Mouse (Mus musculus) forebrain, embryonic 14.5 days (tissue): Measurements from ENCODE around the gene Rabgap1l. TPM values are rescaled to one million over a fixed set of nuclear protein-coding genes. Genes with fewer than 3 reads are reported as not detected.

Experiments
- ATAC-seq: fragments of 200-750 bp; cut with Nextera tagmentation; 2 replicates; pipeline ENCODE4 v1.8.0; 2017; ENCODE audit warnings: mild to moderate bottlenecking, moderate library complexity
- DNase-seq: peaks from one replicate; pipeline ENCODE4 v3.0.0-alpha.2; 2015; ENCODE audit warnings: low spot score
- H3K27ac ChIP-seq: fragments of 300-500 bp; sonication (generic); 2 replicates; pipeline ENCODE4 v1.5.1; 2014; ENCODE audit warnings: low read depth, mild to moderate bottlenecking, control low read depth, low read length, moderate library complexity
- H3K27me3 ChIP-seq: fragments of 300-500 bp; sonication (generic); replicated peaks from 2 replicates; pipeline ENCODE4 v1.6.1; 2014; ENCODE audit warnings: low read length, control low read depth, mixed read lengths; ENCODE audit not compliant: control insufficient read depth, insufficient read depth
- H3K36me3 ChIP-seq: fragments of 300-500 bp; sonication (generic); 2 replicates; pipeline ENCODE4 v1.6.1; 2014; ENCODE audit warnings: low read length, control low read depth; ENCODE audit not compliant: control insufficient read depth, insufficient read depth
- H3K4me1 ChIP-seq: fragments of 300-500 bp; sonication (generic); 2 replicates; pipeline ENCODE4 v1.6.1; 2014; ENCODE audit warnings: antibody characterized with exemption, low read length, control low read depth; ENCODE audit not compliant: control insufficient read depth, insufficient read depth
- H3K4me2 ChIP-seq: fragments of 300-500 bp; sonication (generic); 2 replicates; pipeline ENCODE4 v1.6.1; 2014; ENCODE audit warnings: mild to moderate bottlenecking, control low read depth, low read length
- H3K4me3 ChIP-seq: fragments of 300-500 bp; sonication (generic); 2 replicates; pipeline ENCODE4 v1.5.1; 2014; ENCODE audit warnings: low read depth, low read length, control low read depth
- H3K9ac ChIP-seq: fragments of 300-500 bp; sonication (generic); 2 replicates; pipeline ENCODE4 v1.6.1; 2014; ENCODE audit warnings: mild to moderate bottlenecking, low read length, control low read depth, moderate library complexity
- H3K9me3 ChIP-seq: fragments of 300-500 bp; sonication (generic); replicated peaks from 2 replicates; pipeline ENCODE4 v1.6.1; 2016; ENCODE audit warnings: low read length, control low read depth, mixed read lengths; ENCODE audit not compliant: control insufficient read depth
- WGBS: fragments of 180-500 bp; shearing (Covaris S2); extraction: QIAGEN DNeasy Blood & Tissue Kit; methylation state at CpG from one replicate; pipeline ENCODE4 v1.1.7; 2014; 5-methylcytosine and 5-hydroxymethylcytosine counted together
- polyA plus RNA-seq: library from polyadenylated mRNA; unstranded; fragments of >200 nt; fragmentation: Nextera tagmentation; extraction: Ambion mirVana; gene quantifications from 2 replicates; pipeline ENCODE4 v1.2.1, GENCODE M21; 2014

Gene Rabgap1l
- polyA plus RNA-seq, 1 experiment from 2014 or later: 25.6 TPM

- Histone ChIP-seq H3K27ac (no peak overlapping the region), H3K4me2 (no peak overlapping the region), H3K27me3 (no peaks in the 10 kb centered on the region), H3K36me3 (no peaks in the 10 kb centered on the region), H3K4me1 (no peaks in the 10 kb centered on the region), H3K4me3 (no peak overlapping the region), H3K9ac (no peak overlapping the region), H3K9me3 (no peaks in the 10 kb centered on the region)
- DNase-seq (no peak), ATAC-seq (no peak)
- WGBS: 62% methylated on average over 2 of the region's 2 CpGs
These were observed 462.8 kb downstream of the Rabgap1l start for GRCm38 (mm10) chr1:160330222-160330621.

- WGBS: 64% methylated on average over 7 of the region's 7 CpGs
- Histone ChIP-seq H3K9me3 (no peaks in the 10 kb centered on the region), H3K36me3 (no peaks in the 10 kb centered on the region), H3K27ac (no peak overlapping the region), H3K9ac (no peak overlapping the region), H3K4me3 (no peak overlapping the region), H3K4me1 (no peaks in the 10 kb centered on the region), H3K27me3 (no peaks in the 10 kb centered on the region), H3K4me2 (no peak overlapping the region)
- no peak for DNase-seq
- no peak for ATAC-seq
These were observed 463.2 kb downstream of the Rabgap1l start for GRCm38 (mm10) chr1:160329788-160330187.

GRCm38 (mm10) chr1:160327531-160327930 lies 465.5 kb downstream of the Rabgap1l start:
- no peaks in the 10 kb centered on the region for H3K36me3 ChIP-seq
- 79% methylated on average over 1 of the region's 1 CpGs for WGBS
- H3K9ac ChIP-seq: no peak overlapping the region
- no peak overlapping the region for H3K4me3 ChIP-seq
- H3K4me1 ChIP-seq: no peaks in the 10 kb centered on the region
- H3K4me2 ChIP-seq: no peak overlapping the region
- H3K9me3 ChIP-seq: no peaks in the 10 kb centered on the region
- H3K27me3 ChIP-seq: no peaks in the 10 kb centered on the region
- ATAC-seq: no peak
- no peak for DNase-seq
- H3K27ac ChIP-seq: no peak overlapping the region

DNA sequence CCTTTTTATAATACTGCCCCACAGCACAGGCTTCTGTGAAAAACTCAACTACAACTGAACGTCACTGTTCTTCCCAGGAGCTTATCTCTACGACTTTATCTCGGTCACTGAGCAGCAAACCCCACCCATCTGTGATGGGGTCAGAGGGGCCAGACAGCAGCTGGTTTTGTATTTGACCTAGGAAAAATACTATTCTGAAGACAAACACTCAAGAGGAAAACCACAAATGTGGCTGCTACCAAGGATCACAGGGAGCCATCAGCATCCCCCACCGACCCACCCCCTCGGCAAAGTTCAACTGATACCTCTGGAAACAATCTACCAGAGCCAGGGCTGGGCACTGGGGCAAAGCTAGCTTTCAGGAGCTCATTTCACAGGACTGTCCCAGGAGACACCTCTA lies 467.5 kb downstream of the Rabgap1l start:
- Histone ChIP-seq H3K27me3 (no peaks in the 10 kb centered on the region), H3K4me1 (no peaks in the 10 kb centered on the region), H3K4me3 (no peak overlapping the region), H3K9me3 (no peaks in the 10 kb centered on the region), H3K36me3 (no peaks in the 10 kb centered on the region), H3K9ac (no peak overlapping the region), H3K4me2 (no peak overlapping the region), H3K27ac (no peak overlapping the region)
- ATAC-seq: no peak
- no peak for DNase-seq
- 81% methylated on average over 5 of the region's 5 CpGs for WGBS

DNA sequence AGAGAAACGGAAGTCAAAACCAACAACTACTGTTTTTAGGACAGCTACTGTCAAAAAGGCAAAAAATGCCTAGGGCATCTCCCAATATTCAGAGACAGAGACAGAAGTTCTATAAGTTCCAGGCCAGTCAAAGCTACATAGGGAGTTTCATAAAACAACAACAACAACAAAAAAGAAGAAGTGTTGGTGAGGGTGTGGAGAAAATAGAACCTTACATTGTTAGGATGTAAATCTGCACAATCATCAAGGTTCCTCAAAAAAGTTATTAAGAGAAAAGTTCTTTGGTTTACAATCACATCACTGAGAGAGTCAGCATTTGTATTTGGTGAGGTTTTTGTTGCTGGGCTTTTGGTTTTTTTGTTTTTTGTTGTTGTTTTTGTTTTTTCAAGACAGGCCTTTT lies 472.3 kb downstream of the Rabgap1l start:
- Histone ChIP-seq H3K4me1 (no peaks in the 10 kb centered on the region), H3K9ac (no peak overlapping the region), H3K4me2 (no peak overlapping the region), H3K9me3 (no peaks in the 10 kb centered on the region), H3K27ac (no peak overlapping the region), H3K27me3 (no peaks in the 10 kb centered on the region), H3K4me3 (no peak overlapping the region), H3K36me3 (no peaks in the 10 kb centered on the region)
- WGBS: 94% methylated on average over 1 of the region's 1 CpGs
- DNase-seq: no peak
- ATAC-seq: no peak

DNA sequence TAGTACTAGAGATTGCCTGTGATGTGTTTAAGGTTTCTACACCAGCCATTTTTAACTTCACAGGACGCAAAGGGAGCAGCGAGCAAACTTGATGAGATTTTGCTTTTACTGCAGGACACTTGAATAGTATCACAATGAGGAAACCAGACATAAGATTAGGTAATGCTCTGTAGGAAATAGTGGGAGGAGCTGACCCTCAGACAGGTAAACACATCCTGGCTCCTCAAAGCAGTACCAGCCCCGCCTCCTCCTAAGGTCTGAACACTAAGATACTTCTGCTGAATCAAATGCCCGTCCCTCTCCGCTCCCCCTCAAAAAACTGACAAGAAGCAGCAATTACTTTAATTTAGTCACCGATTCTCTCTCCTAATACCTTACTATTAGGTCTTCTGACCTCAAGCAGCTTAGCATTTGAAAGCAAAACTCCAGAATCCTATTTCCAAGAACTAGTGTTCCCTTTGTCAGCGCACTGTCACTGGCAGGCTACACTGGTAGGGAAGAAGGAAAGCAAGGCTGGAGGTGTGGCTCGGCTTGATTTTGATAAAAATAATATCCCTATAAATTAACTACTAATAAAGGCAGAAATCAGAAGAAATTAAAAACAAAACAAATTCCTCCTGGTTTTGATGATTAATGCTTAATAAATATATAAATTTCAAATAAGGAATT lies 474.8 kb downstream of the Rabgap1l start:
- Histone ChIP-seq H3K4me3 (no peak overlapping the region), H3K27ac (no peak overlapping the region), H3K9me3 (no peaks in the 10 kb centered on the region), H3K36me3 (no peaks in the 10 kb centered on the region), H3K4me2 (no peak overlapping the region), H3K27me3 (no peaks in the 10 kb centered on the region), H3K4me1 (no peaks in the 10 kb centered on the region), H3K9ac (no peak overlapping the region)
- no peak for ATAC-seq
- WGBS: 70% methylated on average over 8 of the region's 8 CpGs
- no peak for DNase-seq

DNA sequence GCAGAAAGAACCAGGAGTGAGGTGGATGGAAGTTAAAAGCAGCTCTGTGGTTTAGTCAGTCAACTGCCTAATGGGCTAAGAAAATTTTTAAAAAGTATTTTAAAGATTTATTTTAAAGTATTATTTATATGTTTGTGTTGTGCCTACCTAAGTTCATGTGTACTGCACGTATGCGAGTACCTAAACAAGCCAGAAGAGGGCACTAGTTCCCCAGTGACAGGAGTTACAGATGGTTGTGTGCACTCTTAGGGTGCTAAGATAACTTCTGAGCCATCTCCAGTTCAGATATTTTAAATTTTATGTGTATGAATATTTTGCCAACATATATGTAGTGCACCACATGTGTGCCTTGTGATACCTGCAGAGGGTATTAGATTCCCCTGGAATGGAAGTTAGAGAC lies 476.8 kb downstream of the Rabgap1l start:
- H3K4me1 ChIP-seq: no peaks in the 10 kb centered on the region
- no peaks in the 10 kb centered on the region for H3K9me3 ChIP-seq
- 91% methylated on average over 2 of the region's 2 CpGs for WGBS
- H3K4me2 ChIP-seq: no peak overlapping the region
- H3K36me3 ChIP-seq: no peaks in the 10 kb centered on the region
- no peak overlapping the region for H3K27ac ChIP-seq
- no peak for ATAC-seq
- no peak overlapping the region for H3K4me3 ChIP-seq
- H3K27me3 ChIP-seq: no peaks in the 10 kb centered on the region
- DNase-seq: no peak
- no peak overlapping the region for H3K9ac ChIP-seq

DNA sequence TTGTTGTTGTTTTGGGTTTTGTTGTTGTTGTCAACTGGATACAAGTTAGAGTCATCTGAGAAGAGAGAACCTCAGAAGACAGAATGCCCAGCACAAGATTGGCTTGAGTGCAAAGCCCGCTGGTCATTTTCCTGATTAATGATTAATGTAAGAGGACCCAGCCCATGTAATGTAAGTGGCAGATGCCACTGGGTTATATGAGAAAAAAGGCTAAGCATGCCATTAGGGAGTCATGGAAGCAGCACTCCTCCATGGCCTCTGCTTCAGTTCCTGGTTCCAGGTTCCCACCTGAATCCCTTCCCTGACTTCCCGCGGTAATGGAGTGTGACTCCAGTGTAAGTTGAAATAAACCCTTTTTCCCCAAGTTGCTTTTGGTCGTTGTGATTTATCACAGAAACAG lies 480.4 kb downstream of the Rabgap1l start:
- WGBS: 89% methylated on average over 4 of the region's 4 CpGs
- H3K27me3 ChIP-seq: no peaks in the 10 kb centered on the region
- H3K27ac ChIP-seq: no peak overlapping the region
- no peak overlapping the region for H3K9ac ChIP-seq
- ATAC-seq (no peak), DNase-seq (no peak)
- H3K4me2 ChIP-seq: no peak overlapping the region
- no peaks in the 10 kb centered on the region for H3K9me3 ChIP-seq
- H3K4me1 ChIP-seq: 0 out of 2 replicates have a peak, but pooled peaks cover 3% of the 10 kb centered on the region
- H3K36me3 ChIP-seq: no peaks in the 10 kb centered on the region
- no peak overlapping the region for H3K4me3 ChIP-seq

- DNase-seq: no peak
- 0 out of 2 replicates have a peak, but pooled peaks cover 3% of the 10 kb centered on the region for H3K4me1 ChIP-seq
- no peaks in the 10 kb centered on the region for H3K9me3 ChIP-seq
- H3K4me2 ChIP-seq: no peak overlapping the region
- ATAC-seq: no peak
- H3K27ac ChIP-seq: no peak overlapping the region
- no peak overlapping the region for H3K9ac ChIP-seq
- WGBS: 9% methylated on average over 2 of the region's 2 CpGs
- H3K36me3 ChIP-seq: no peaks in the 10 kb centered on the region
- no peaks in the 10 kb centered on the region for H3K27me3 ChIP-seq
- H3K4me3 ChIP-seq: no peak overlapping the region
These were observed 481.1 kb downstream of the Rabgap1l start for GRCm38 (mm10) chr1:160311861-160312260.
